Mouse (Mus musculus): ENCODE measurements around the gene Fkbp11. TPM values are rescaled to one million over a fixed set of nuclear protein-coding genes. Genes with fewer than 3 reads are reported as not detected.

Fkbp11 gene
- total RNA-seq, 2 experiments from 2014 or later = 7.9 to 8.5 TPM

DNA sequence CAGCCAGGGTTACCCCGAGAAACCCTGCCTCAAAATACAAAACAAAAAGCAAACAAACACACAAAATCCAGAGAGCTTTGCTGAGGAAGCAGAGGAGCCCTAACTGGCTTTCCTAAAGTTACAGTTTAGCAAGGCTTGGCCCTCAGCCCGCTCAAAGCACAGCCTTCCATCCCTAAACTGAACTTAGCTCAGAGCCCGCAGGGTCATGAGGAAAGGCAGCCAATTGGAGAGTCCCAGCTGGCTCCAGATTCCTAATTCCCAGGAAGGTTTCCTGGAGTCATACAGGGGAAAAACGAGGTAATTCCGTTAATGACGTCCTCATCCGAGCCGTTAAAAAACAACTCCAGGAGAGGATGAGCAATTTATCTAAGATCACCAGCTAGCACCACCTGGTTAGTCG lies 32.3 kb downstream of the Fkbp11 start:
- DNase-seq = peak; percentile 40 to 55

DNA sequence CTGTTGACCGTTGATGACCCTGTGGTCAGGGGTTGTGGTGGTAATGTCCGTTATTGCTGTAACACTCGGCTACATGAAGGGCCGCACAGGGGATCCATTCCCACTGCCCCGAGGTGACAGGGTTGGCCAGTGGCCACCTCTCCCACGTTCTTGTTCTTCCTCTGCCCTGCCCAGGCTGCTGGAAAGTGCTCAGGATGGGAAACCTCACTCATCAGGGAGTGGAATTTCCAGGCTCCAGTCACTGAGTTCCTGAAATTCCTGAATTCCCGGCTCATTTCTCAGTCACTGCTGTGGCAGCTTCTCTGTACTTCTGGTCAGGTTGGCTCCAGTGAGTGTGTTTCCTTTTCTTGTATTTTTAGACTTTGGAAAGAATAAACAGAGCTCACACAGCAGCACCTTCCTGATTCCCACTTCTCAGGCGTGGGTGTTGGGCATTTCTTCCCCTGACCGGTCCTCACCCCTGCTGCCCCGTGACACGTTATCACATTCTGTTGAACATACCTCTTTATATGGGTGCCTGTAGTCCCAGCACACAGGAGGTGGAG lies 35.8 kb downstream of the Fkbp11 start:
- peak; percentile 49 to 75 for DNase-seq

DNA sequence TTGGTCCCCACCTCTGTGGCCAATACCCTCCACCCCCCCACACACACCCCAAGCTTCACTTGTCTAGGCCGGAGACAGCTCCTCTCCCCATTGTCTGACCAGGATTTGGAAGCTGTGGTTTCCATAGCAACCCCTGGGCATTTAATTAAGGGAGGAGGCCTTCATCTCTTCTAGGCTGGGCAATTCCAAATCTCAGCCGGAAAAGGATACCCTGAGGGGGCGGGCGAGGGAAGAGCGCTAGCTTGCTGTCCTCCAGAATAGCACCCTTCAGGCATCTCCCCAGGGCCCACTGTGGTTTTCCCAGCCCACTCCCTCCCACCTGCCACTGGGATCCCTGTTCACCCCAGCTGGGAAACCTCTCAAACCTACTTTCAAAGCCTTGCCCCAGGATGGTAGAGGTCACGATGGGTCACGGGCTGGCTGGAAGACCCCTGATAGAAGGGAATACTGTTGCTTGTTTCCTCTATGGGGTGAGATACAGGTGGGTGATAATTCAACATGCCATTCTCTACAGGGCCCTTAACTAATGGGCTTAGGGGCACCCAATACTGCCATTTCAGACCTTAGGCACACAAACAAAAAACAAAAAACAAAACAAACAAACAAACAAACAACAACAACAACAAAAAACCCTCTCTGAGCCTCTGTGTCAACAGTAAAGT lies 36.4 kb downstream of the Fkbp11 start:
- no peak for DNase-seq

GRCm38 (mm10) chr15:98689682-98690081 lies 38.3 kb downstream of the Fkbp11 start:
- DNase-seq = no peak

DNA sequence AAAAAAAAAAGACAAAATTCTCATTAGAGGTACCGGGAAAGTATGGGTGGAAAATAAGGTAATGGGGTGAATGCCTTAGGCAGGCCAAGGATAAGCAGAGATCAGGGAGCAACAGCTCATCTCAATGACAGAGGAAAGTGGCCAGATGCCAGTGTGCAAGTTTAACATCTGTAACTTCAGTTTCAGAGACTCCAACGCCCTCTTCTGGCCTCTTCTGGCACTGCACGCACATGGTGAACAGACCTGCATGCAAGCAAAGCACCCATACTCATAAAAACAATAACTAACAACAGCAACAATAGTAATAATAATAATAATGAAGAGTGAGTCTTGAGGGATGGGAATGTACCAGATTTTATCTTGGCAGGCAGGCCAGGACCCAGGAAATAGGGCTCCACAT lies 42.1 kb downstream of the Fkbp11 start:
- no peak for DNase-seq

GRCm38 (mm10) chr15:98683746-98684145 lies 44.3 kb downstream of the Fkbp11 start:
- DNase-seq = no peak

GRCm38 (mm10) chr15:98683177-98683576 lies 44.8 kb downstream of the Fkbp11 start:
- no peak for DNase-seq

DNA sequence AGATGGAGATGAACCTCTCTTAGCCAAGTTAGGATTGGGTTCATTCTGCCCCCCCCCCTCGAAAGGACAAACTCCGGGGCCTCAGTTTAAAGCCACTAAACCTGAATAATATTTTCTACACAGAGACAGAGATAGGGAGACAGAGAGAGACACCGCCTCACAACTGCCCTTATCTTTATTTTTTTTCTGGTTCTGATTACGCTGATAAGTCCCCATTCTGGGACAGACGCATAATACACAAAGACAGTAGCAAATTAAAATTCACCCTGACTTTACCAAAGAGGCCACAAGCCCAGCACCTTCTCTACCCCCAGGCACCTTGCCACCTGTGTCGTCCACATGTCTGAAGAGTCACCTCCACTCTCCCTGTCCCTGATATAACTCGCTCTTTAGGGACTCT lies 46.4 kb downstream of the Fkbp11 start:
- DNase-seq = no peak

DNA sequence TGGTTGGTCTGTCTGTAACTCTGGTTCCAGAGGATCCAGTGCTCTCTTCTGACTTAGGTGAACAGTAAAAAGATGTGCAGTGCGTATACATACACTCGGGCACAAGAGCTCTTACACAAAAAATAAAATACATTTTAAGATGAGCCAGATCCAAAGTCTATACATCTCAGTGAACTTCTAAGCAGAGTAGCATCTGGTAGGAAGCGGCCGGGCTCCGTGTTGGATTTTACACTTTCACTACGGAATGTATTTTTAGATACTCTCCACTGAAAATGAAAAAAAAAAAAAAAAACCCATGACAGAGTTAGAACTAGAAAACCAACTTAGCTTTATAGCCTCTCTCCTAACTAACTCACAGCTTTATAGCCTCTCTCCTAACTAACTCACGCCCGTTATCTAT lies 47.3 kb downstream of the Fkbp11 start:
- DNase-seq = no peak

GRCm38 (mm10) chr15:98677977-98678376 lies 50.0 kb downstream of the Fkbp11 start:
- DNase-seq = no peak

DNA sequence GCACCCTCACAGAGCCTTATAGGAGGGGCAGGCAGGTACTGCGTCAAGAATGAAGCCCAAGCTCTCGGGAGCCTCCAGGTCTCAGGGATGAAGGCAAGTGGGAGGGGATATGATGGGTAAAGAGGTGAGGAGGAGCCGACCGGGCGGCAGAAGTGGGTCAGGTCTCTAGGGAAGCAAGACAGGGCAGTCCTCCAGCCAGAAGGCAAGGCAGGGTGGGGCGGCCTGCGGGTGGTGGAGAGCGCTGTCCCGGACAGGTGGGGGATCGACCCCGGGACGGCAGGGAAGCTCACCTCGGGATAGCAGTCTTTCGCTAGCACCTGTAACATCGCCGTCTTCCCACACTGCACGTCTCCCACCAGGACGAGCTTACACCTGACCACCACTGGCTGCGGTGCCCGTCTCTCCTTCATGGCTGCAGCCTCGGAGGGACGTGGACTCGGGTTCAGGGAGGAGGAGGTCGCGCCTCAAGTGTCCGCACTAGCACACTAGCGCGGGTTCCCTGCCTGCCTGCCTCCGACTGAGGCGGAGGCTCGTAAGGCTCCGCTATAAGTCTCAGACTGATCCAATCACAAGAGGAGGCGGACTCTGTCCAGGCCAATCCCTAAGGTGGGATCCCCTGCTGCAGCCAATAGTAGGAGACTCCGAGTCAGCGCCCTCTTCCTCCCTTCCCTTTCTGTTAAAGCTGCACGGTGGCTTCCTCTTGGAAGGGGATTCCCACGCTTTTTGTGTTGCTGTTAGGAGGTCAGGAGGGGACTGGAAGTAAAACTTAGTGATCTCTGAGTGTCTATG lies 50.9 kb downstream of the Fkbp11 start, which contains the start of gene Rnd1:
Gene Rnd1 (minus strand): TSS at position 522 of the 789 bp plus-strand sequence.
- DNase-seq = peak; percentile 89 to 94

DNA sequence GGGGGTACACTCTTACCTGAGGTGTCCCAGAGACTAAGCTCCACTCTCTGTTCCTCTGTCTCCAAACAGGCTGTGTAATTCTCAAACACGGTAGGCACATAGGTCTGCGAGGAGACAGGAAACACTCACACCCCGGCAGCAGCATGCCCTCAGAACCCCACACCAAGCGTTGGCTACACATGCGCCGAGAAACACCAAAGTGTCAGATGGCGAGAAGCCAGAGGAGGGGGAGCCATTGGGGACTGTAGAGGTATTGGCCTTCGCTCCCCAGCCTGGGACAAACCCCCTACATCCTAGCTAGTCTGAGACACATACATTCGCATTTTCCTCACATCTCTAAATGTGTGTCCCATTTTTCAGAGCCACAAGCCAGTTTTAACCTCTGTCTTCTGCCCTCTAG lies 51.5 kb downstream of the Fkbp11 start:
- peak in 1 of 2 experiments; percentile 29 for DNase-seq

DNA sequence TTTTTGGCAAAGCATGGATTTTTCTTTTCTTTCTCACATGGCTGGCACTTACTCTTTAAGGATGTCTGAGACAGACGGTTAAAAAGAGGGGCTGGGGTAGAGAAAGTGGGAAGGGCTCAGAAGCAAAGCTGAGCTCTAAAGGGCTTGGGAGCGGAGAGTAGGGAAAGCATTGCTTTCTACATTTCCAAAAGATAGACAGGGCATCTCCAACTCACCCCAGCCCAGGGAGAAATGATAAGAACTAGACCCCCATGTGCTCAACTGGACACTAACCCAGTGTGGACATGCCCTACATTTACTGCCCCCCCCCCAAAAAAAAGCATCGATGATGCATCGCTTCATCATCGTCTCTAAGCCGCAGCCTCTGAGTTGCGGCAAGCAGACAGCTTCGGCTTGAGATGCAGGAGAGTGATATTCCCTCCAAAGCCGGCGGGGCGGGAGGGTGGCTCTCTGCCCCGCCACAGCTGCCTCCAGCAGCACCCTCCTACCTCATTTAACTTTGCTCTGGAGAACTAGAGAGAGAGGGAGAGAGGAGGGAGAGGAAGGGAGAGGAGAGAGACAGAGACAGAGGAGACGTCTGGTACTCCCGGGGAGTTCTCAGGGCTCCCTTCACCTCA lies 52.3 kb downstream of the Fkbp11 start:
- DNase-seq = no peak

DNA sequence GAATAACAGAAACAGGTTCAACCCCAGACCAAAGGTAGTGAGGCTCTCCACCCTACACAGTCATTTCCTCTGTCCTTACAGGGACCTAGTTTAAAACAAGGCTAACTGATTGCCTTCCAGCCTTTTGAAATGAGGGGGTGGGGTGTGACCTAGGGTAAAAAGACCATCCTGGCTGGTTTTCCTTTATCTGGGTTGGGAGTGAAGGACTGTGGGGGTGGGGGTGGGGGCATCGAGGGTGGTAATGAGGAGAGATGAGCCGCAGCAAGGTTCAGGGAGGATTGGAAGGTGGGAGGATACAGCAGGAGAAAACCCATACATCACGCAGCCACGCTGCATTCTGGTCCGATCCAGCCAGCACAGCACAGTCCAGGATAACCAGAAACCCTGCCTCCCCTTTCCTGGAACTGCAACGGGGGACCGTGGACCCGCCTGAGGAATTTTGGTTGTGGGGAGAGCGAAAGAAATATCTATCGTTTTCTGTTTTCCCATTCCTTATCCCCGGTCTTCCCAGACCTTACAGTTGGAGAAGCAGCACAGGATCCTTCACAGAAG lies 52.9 kb downstream of the Fkbp11 start:
- DNase-seq = no peak

Other genes with a start within 250 kb of the Fkbp11 start
- gene Lalba, start 245.5 kb downstream of the Fkbp11 start, total RNA-seq (2021) = under 1 TPM in 1 of 2 experiments, not detected in 1; 0.39 TPM
- not detected for gene Olfr279, start 235.8 kb downstream of the Fkbp11 start, total RNA-seq (2021)
- gene Kansl2, start 193.9 kb downstream of the Fkbp11 start, total RNA-seq (2021) = 10 to 100 TPM; 73.5 to 85.8 TPM
- 10 to 100 TPM; 26.3 to 31.2 TPM for gene Ccnt1, start 157.3 kb downstream of the Fkbp11 start, total RNA-seq (2021)
- 1 to 10 TPM; 2.5 to 2.8 TPM for gene 4930415O20Rik, start 157.2 kb downstream of the Fkbp11 start, total RNA-seq (2021)
- 100 to 1,000 TPM; 141 to 148 TPM for gene Adcy6, start 118.1 kb downstream of the Fkbp11 start, total RNA-seq (2021)
- gene Cacnb3, start 97.4 kb downstream of the Fkbp11 start, total RNA-seq (2021) = 1 to 10 TPM; 2.7 to 3.3 TPM
- 10 to 100 TPM; 60.7 to 63.2 TPM for gene Ddx23, start 65.3 kb downstream of the Fkbp11 start, total RNA-seq (2021)
- gene Rnd1, start 50.7 kb downstream of the Fkbp11 start, total RNA-seq (2021) = 1 to 10 TPM in 1 of 2 experiments, under 1 TPM in 1; 0.77 to 1.3 TPM
- under 1 TPM; 0.67 to 0.72 TPM for gene Ccdc65, start 20.0 kb downstream of the Fkbp11 start, total RNA-seq (2021)
- 10 to 100 TPM; 17.8 to 21.5 TPM for gene Arf3, start 35.0 kb upstream of the Fkbp11 start, total RNA-seq (2021)
- gene Wnt10b, start 50.0 kb upstream of the Fkbp11 start, total RNA-seq (2021) = under 1 TPM; 0.10 to 0.20 TPM
- not detected for gene Wnt1, start 61.7 kb upstream of the Fkbp11 start, total RNA-seq (2021)
- under 1 TPM; 0.64 to 0.79 TPM for gene Ddn, start 81.3 kb upstream of the Fkbp11 start, total RNA-seq (2021)
- 100 to 1,000 TPM; 107 to 125 TPM for gene Prkag1, start 103.3 kb upstream of the Fkbp11 start, total RNA-seq (2021)
- gene Kmt2d, start 143.0 kb upstream of the Fkbp11 start, total RNA-seq (2021) = 10 to 100 TPM; 47.0 to 58.4 TPM
- 1 to 10 TPM; 1.5 to 2.2 TPM for gene Rhebl1, start 166.3 kb upstream of the Fkbp11 start, total RNA-seq (2021)
- 1 to 10 TPM in 1 of 2 experiments, under 1 TPM in 1; 0.87 to 1.8 TPM for gene Dhh, start 170.3 kb upstream of the Fkbp11 start, total RNA-seq (2021)
- 1 to 10 TPM; 7.4 to 9.8 TPM for gene Lmbr1l, start 190.0 kb upstream of the Fkbp11 start, total RNA-seq (2021)
- 100 to 1,000 TPM; 138 to 153 TPM for gene Tuba1b, start 206.4 kb upstream of the Fkbp11 start, total RNA-seq (2021)
- not detected for gene Gm49450, start 225.4 kb upstream of the Fkbp11 start, total RNA-seq (2021)
- gene Tuba1a, start 225.5 kb upstream of the Fkbp11 start, total RNA-seq (2021) = 10 to 100 TPM; 63.6 to 78.8 TPM

All from heart, adult 18-20 months (tissue).